Mouse (Mus musculus) neural tube, embryonic 12.5 days (tissue): Measurements from ENCODE around the gene Dusp14. TPM values are rescaled to one million over a fixed set of nuclear protein-coding genes. Genes with fewer than 3 reads are reported as not detected.

Experiments used
- ATAC-seq: fragments of 200-750 bp; cut with Nextera tagmentation; 2 replicates; pipeline ENCODE4 v1.8.0; 2017; ENCODE audit warnings: low read depth, mild to moderate bottlenecking, moderate TSS enrichment, moderate library complexity; ENCODE audit not compliant: low FRiP score
- H3K27ac ChIP-seq: fragments of 300-500 bp; sonication (generic); 2 replicates; pipeline ENCODE4 v1.5.1; 2016
- H3K27me3 ChIP-seq: fragments of 300-500 bp; sonication (generic); replicated peaks from 2 replicates; pipeline ENCODE4 v1.6.1; 2016; ENCODE audit warnings: mild to moderate bottlenecking
- H3K36me3 ChIP-seq: fragments of 300-500 bp; sonication (generic); 2 replicates; pipeline ENCODE4 v1.6.1; 2016; ENCODE audit warnings: mild to moderate bottlenecking
- H3K4me1 ChIP-seq: fragments of 300-500 bp; sonication (generic); 2 replicates; pipeline ENCODE4 v1.6.1; 2016
- H3K4me2 ChIP-seq: fragments of 300-500 bp; sonication (generic); replicated peaks from 2 replicates; pipeline ENCODE4 v1.6.1; 2016; ENCODE audit warnings: mild to moderate bottlenecking
- H3K4me3 ChIP-seq: fragments of 300-500 bp; sonication (generic); 2 replicates; pipeline ENCODE4 v1.5.1; 2016
- H3K9ac ChIP-seq: fragments of 300-500 bp; sonication (generic); 2 replicates; pipeline ENCODE4 v1.6.1; 2016; ENCODE audit warnings: mild to moderate bottlenecking
- H3K9me3 ChIP-seq: fragments of 300-500 bp; sonication (generic); 2 replicates; pipeline ENCODE4 v1.6.1; 2016; ENCODE audit warnings: mild to moderate bottlenecking
- WGBS: fragments of 180-500 bp; shearing (Covaris S2); methylation state at CpG from one replicate; pipeline ENCODE4 v1.1.7; 2016; 5-methylcytosine and 5-hydroxymethylcytosine counted together
- polyA plus RNA-seq: library from polyadenylated mRNA; unstranded; fragments of >200 nt; fragmentation: Nextera tagmentation; extraction: Ambion mirVana; gene quantifications from 2 replicates; pipeline ENCODE4 v1.2.1, GENCODE M21; 2016

The Dusp14 gene
- polyA plus RNA-seq = 10.9 and 12.4 TPM in 2 replicates

DNA sequence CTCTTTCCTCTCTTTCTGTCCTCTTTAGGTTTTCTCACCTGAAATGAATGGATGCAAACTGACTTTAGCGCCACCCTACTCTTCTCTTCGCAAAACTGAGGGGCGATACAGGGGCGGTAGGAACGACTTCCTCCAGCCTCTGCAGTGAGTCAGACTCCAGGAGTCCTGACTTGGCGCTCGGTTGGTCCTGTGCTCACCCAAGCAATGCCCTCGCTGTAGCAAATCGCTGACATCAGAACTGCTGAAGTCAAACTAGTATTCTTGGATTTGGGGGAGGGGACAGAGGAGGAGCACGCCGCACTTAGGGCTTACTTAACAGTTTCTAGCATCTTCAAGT is at the start of gene Dusp14:
TSS of gene Dusp14 (minus strand) at position 228 of the 337 bp plus-strand sequence.
- 10% methylated on average over 11 of the region's 11 CpGs for WGBS
- no peak within 1 kb of the TSS for H3K27ac ChIP-seq
- peak within 1 kb of the TSS; percentile 91 for H3K4me2 ChIP-seq
- H3K36me3 ChIP-seq = no peaks in the 10 kb centered on the region
- peak within 1 kb of the TSS; percentile 64 for H3K4me3 ChIP-seq
- H3K4me1 ChIP-seq = peaks cover 20% of the 10 kb centered on the region
- peaks cover 24% of the 10 kb centered on the region; the same call in 1 of the 2 replicates for H3K27me3 ChIP-seq
- no peak for ATAC-seq
- no peaks in the 10 kb centered on the region for H3K9me3 ChIP-seq
- H3K9ac ChIP-seq = peak within 1 kb of the TSS; percentile 69

DNA sequence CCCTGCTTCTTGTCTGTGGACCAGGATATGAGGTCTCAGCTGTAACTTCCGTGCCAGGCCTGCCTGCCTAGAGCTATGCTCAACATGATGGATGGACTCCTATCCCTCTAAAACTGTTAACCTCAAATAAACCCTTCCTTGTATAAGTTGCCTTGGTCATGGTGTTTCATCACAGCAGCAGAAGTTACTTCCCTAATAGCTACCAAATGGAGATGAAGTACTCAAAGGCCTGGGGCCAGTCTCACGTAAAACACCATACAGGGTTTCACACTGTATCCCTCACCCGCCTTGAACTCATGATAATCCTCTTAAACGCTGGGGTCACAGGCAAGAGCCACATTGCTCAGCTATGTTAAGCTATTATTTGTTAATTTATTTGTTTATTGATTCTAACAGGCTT is 48.4 kb upstream of the Dusp14 start:
- Histone ChIP-seq H3K27ac (no peak overlapping the region), H3K4me2 (no peak overlapping the region), H3K4me1 (no peaks in the 10 kb centered on the region), H3K9ac (no peak overlapping the region), H3K4me3 (no peak overlapping the region), H3K27me3 (no peaks in the 10 kb centered on the region), H3K9me3 (no peaks in the 10 kb centered on the region), H3K36me3 (peaks cover 63% of the 10 kb centered on the region)
- no peak for ATAC-seq
- WGBS = 90% methylated on average over 4 of the region's 4 CpGs

DNA sequence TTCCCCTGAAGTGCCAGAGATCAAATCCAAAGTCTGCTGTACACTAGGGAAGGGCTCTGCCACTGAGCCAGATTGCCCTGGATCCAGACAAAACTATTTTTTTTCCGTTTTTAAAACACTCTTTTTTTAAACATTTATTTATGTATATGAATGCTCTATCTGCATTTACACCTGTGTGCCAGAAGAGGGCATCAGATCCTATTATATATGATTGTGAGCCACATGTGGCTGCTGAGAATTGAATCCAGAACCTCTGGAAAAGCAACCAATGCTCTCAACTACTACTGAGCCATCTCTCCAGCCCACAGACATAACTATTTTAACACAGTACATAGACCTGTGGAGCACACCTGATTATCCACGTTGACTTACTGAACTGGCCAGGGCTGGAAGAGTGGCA is 47.2 kb upstream of the Dusp14 start:
- WGBS = 73% methylated on average over 2 of the region's 2 CpGs
- H3K9me3 ChIP-seq = no peaks in the 10 kb centered on the region
- ATAC-seq = no peak

DNA sequence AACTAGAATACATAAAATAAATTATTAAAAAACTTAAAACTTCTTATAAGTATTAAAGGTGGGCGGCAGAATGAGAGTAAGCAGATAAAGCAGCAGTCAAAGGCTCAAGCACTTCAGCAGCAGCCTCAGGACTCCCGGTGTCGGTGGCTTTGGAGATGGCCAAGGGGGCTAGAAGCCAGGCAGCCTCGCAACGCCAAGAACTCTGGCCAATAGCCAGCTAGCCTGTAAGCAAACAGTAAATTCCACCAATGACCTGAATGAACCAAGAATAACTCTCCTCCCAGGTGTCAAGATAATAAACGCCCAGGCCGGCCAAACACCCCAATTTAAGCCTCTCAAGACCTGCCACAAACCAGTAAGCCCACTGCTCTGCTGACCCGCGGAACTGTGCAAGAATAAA is 46.6 kb upstream of the Dusp14 start:
- WGBS = 83% methylated on average over 9 of the region's 9 CpGs
- H3K27me3 ChIP-seq = no peaks in the 10 kb centered on the region
- peaks cover 50% of the 10 kb centered on the region for H3K36me3 ChIP-seq
- H3K4me3 ChIP-seq = no peak overlapping the region
- no peak overlapping the region for H3K4me2 ChIP-seq
- ATAC-seq = no peak
- no peak overlapping the region for H3K9ac ChIP-seq
- no peaks in the 10 kb centered on the region for H3K4me1 ChIP-seq
- no peak overlapping the region for H3K27ac ChIP-seq
- H3K9me3 ChIP-seq = no peaks in the 10 kb centered on the region

More for the DNA sequence above, 47.2 kb upstream of the Dusp14 start:
- no peak overlapping the region for H3K27ac ChIP-seq
- H3K4me1 ChIP-seq = no peaks in the 10 kb centered on the region
- H3K4me2 ChIP-seq = no peak overlapping the region
- peaks cover 56% of the 10 kb centered on the region for H3K36me3 ChIP-seq
- no peaks in the 10 kb centered on the region for H3K27me3 ChIP-seq
- no peak overlapping the region for H3K4me3 ChIP-seq
- H3K9ac ChIP-seq = no peak overlapping the region

DNA sequence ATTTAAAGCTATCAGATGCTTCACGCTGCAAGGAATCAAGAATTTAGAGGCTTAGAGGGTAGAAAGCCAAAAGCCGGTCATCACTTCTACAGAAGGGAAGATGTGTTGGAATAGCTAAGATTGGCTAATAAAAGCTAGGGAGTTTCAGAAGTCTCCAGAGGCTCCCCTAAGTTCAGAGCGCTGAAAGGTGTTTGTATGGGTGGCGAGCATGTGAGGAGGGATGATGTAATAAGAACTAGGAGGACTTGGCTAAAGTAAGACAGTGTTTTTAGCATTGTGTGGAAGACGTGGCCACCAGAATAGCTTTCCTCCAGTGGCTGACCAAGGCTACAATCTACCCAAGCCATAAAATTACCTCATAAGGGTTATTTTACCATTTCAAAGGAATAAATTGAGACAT is 44.6 kb upstream of the Dusp14 start:
- no peaks in the 10 kb centered on the region for H3K27me3 ChIP-seq
- ATAC-seq = no peak
- H3K9me3 ChIP-seq = no peaks in the 10 kb centered on the region
- no peak overlapping the region for H3K4me2 ChIP-seq
- no peak overlapping the region for H3K27ac ChIP-seq
- H3K36me3 ChIP-seq = peaks cover 49% of the 10 kb centered on the region
- H3K4me1 ChIP-seq = no peaks in the 10 kb centered on the region
- no peak overlapping the region for H3K4me3 ChIP-seq
- 96% methylated on average over 5 of the region's 5 CpGs for WGBS
- no peak overlapping the region for H3K9ac ChIP-seq

DNA sequence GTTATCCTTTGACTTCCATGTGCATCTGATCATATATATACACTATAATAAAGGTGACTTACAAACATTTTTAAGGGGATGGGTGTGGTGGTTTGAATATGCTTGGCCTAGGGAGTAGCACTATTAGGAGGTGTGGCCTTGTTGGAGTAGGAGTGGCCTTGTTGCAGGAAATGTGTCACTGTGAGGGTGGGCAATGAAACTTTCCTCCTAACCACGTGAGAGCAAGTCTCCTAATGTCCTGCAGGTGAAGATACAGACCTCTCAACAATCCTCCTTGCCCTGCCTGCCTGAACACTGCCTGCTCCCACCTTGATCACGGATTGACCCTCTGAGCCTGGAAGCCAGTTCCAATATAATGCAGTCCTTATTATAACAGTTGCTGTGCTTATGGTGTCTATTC is 38.1 kb upstream of the Dusp14 start:
- H3K9me3 ChIP-seq = no peaks in the 10 kb centered on the region
- H3K27ac ChIP-seq = no peak overlapping the region
- H3K9ac ChIP-seq = no peak overlapping the region
- H3K4me1 ChIP-seq = no peaks in the 10 kb centered on the region
- H3K4me2 ChIP-seq = no peak overlapping the region
- ATAC-seq = no peak
- H3K27me3 ChIP-seq = no peaks in the 10 kb centered on the region
- H3K4me3 ChIP-seq = no peak overlapping the region
- peaks cover 64% of the 10 kb centered on the region for H3K36me3 ChIP-seq
- 74% methylated on average over 2 of the region's 2 CpGs for WGBS

DNA sequence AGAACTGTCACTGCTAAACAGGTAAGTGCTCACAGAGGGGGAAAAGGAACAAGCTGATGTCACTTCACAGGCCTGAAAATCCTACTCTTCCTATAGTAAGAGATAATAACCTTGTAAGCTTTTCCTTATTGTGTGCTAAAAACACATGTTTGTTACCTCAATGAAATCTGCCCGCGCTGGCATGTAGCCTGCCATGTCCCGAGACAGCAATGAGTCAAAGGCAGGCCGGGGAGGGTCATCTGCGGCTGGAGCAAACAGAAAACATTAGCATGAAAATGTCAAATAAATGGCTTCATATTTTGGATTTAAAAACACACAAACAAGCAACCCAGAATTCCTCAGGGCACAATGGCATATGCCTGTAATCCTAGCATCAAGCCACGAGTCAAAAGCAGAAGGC is 35.0 kb upstream of the Dusp14 start:
- Histone ChIP-seq H3K9me3 (no peaks in the 10 kb centered on the region), H3K4me2 (no peak overlapping the region), H3K27me3 (no peaks in the 10 kb centered on the region), H3K27ac (no peak overlapping the region), H3K4me3 (no peak overlapping the region), H3K36me3 (peaks cover 69% of the 10 kb centered on the region), H3K9ac (no peak overlapping the region), H3K4me1 (no peaks in the 10 kb centered on the region)
- 91% methylated on average over 6 of the region's 6 CpGs for WGBS
- no peak for ATAC-seq

DNA sequence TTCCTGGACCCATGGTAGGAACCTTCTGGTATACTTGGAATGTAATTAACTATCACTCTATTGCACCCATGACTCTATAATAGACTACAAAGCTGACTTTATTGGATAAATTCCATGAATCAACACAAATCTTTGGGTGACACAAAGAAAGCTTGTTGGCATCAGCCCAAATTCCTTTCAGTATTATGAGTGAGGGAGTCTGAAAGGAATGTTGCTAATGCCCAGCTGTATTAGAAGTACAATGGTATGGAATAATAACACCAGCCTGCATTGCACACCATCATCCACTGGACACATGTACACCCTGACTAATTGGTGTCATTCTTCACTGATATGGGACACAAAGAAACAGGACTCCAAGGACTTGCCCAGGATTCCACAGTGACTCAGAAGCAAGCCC is 32.1 kb upstream of the Dusp14 start:
- Histone ChIP-seq H3K4me1 (no peaks in the 10 kb centered on the region), H3K9ac (no peak overlapping the region), H3K36me3 (peaks cover 57% of the 10 kb centered on the region), H3K27ac (no peak overlapping the region), H3K4me3 (no peak overlapping the region), H3K9me3 (no peaks in the 10 kb centered on the region), H3K27me3 (no peaks in the 10 kb centered on the region), H3K4me2 (no peak overlapping the region)
- no peak for ATAC-seq

DNA sequence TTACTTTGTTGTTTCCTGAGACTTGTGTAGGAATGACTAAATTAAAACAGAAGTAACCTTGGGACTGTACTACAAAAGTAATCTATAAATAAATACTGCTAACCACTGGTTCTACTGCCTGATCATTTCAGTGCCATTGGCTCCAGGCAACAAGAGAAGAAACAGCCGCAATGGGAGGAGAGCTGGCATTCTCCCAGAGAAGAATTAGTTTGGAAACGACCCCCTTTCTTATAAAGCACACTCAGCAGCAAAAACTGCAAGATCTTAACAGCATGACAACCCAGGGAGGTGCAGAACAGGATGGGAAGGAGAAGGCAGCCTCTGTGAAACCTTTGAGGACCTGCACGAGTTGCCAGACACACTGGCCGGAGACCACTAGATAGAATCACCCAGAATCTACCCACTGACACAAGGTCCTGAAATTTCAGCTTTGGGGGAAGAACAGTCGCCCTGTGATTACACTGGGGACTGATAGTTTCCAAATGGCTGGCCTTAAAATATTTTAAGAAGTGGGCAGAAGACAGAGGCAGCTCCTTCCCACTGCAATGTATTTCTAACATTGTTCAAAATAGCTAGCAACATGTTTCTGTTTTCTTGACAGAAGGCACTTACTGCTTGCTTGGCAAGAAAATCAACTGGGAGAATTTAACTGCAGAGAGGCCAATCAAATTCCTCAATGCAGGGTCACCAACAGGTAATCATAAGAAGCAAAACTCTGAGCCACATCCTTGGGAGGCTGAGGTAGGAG is 28.4 kb upstream of the Dusp14 start:
- no peak for ATAC-seq
- no peaks in the 10 kb centered on the region for H3K27me3 ChIP-seq
- H3K4me3 ChIP-seq = no peak overlapping the region
- no peaks in the 10 kb centered on the region for H3K9me3 ChIP-seq
- 75% methylated on average over 5 of the region's 5 CpGs for WGBS
- H3K9ac ChIP-seq = no peak overlapping the region
- H3K4me2 ChIP-seq = no peak overlapping the region
- peaks cover 46% of the 10 kb centered on the region for H3K36me3 ChIP-seq
- no peak overlapping the region for H3K27ac ChIP-seq
- no peaks in the 10 kb centered on the region for H3K4me1 ChIP-seq

DNA sequence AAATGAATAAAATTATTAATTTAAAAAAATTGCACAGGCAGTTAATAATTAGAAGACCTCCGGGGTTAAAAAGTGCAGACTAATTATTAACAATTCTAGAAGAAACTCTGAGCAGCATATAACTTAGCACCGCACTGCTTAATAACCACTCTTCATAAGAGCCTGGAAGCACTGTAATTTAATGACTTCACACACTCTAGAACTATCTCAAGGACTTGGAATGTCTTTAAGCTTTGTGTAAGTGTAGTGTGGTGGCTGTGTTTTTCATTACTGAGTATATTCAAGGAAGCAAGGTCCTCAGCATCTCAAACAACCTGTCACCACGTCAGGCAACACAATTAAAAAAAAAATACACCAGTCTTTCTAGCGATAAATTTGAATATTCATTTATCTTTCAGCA is 26.0 kb upstream of the Dusp14 start:
- WGBS = 92% methylated on average over 4 of the region's 4 CpGs
- H3K4me3 ChIP-seq = no peak overlapping the region
- no peak overlapping the region for H3K9ac ChIP-seq
- H3K27me3 ChIP-seq = no peaks in the 10 kb centered on the region
- no peak overlapping the region for H3K4me2 ChIP-seq
- H3K36me3 ChIP-seq = peaks cover 45% of the 10 kb centered on the region
- no peak overlapping the region for H3K27ac ChIP-seq
- no peaks in the 10 kb centered on the region for H3K4me1 ChIP-seq
- no peak for ATAC-seq
- no peaks in the 10 kb centered on the region for H3K9me3 ChIP-seq

DNA sequence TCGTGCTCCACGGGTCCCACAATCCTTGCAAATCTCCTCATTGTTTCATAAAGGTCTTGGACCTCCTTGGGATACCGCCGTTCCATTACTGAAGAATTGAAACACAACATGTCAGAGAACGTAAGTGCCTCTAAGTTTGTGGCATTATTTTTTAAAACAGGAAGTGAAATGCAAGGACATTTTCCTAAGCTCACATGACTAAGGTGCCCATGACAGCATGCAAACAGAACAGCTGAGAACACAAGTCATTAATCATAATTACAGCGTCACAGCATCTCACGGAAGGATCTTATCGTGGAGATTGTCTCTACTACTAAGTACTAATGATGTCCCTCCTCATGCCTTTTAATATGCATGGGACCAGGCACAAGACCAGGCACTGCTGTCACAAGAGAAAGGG is 21.5 kb upstream of the Dusp14 start:
- Histone ChIP-seq H3K27ac (no peak overlapping the region), H3K36me3 (peaks cover 46% of the 10 kb centered on the region), H3K4me2 (no peak overlapping the region), H3K4me1 (no peaks in the 10 kb centered on the region), H3K9ac (no peak overlapping the region), H3K4me3 (no peak overlapping the region), H3K9me3 (no peaks in the 10 kb centered on the region), H3K27me3 (no peaks in the 10 kb centered on the region)
- no peak for ATAC-seq
- 90% methylated on average over 8 of the region's 8 CpGs for WGBS

DNA sequence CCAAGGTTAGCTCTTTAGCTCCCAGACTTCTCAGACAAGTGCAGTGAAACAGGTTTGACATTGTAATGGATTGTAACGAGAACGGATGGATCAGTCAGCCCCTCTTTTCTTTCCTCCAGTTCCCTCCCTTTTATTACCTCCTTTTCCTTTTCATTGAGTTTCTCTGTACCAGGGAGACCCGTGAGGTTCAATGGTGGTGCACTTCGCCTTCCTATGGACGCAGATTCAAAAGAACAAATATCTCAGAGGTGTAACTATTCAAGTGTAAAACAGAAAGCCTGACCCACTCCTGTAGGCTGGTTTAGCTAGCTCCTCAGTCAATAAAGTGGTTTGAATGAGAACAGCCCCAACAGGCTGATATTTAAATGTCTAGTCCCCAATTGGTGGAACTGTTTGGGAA is 12.8 kb upstream of the Dusp14 start:
- Histone ChIP-seq H3K36me3 (peaks cover 33% of the 10 kb centered on the region), H3K9ac (no peak overlapping the region), H3K27me3 (no peaks in the 10 kb centered on the region), H3K27ac (no peak overlapping the region), H3K4me2 (no peak overlapping the region), H3K4me1 (no peaks in the 10 kb centered on the region), H3K9me3 (no peaks in the 10 kb centered on the region), H3K4me3 (no peak overlapping the region)
- 65% methylated on average over 5 of the region's 5 CpGs for WGBS
- no peak for ATAC-seq

DNA sequence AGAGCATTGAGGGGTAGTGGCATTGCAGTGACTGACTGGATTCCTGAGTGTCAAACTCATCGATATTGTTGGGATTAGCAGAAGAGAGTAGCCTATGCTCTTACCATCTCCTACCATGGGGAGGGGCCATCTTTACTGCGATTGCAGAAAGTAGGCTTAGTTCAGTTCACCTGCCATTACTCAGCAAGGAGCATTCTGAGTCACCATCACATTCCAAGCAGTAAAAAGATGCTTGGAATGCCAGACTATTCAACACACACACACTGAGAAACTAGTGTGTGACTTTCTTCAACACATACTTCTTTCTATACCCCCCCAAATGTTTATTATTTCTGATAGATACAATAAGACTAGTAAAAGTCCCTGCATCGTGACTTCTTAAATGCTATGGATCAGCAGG is 11.3 kb upstream of the Dusp14 start:
- H3K4me1 ChIP-seq = no peaks in the 10 kb centered on the region
- no peak for ATAC-seq
- no peak overlapping the region for H3K9ac ChIP-seq
- no peak overlapping the region for H3K4me3 ChIP-seq
- H3K4me2 ChIP-seq = no peak overlapping the region
- no peaks in the 10 kb centered on the region for H3K27me3 ChIP-seq
- 92% methylated on average over 3 of the region's 3 CpGs for WGBS
- no peaks in the 10 kb centered on the region for H3K9me3 ChIP-seq
- peaks cover 30% of the 10 kb centered on the region for H3K36me3 ChIP-seq
- no peak overlapping the region for H3K27ac ChIP-seq
